Mouse (Mus musculus) spleen, adult 2 months (tissue): ENCODE data around the gene Mrps10.

Experiments
- CTCF ChIP-seq: fragments of 200-500 bp; IDR thresholded peaks from 2 replicates; pipeline ENCODE4 v1.5.1; 2011; ENCODE audit warnings: mild to moderate bottlenecking, inconsistent platforms; ENCODE audit not compliant: insufficient read depth, insufficient read length, insufficient replicate concordance; ENCODE audit errors: extremely low read depth
- POLR2A ChIP-seq: fragments of 200-500 bp; IDR thresholded peaks from 2 replicates; pipeline ENCODE4 v1.6.1; 2011; ENCODE audit warnings: low read depth, low read length, inconsistent platforms

- TF ChIP-seq CTCF = no peak
- TF ChIP-seq POLR2A = no peak
These were observed 5.3 kb downstream of the Mrps10 start for GRCm38 (mm10) chr17:47373991-47374390.
